Comparison of ENCODE assay signal across 8 mouse cellular contexts in the genomic region with DNA sequence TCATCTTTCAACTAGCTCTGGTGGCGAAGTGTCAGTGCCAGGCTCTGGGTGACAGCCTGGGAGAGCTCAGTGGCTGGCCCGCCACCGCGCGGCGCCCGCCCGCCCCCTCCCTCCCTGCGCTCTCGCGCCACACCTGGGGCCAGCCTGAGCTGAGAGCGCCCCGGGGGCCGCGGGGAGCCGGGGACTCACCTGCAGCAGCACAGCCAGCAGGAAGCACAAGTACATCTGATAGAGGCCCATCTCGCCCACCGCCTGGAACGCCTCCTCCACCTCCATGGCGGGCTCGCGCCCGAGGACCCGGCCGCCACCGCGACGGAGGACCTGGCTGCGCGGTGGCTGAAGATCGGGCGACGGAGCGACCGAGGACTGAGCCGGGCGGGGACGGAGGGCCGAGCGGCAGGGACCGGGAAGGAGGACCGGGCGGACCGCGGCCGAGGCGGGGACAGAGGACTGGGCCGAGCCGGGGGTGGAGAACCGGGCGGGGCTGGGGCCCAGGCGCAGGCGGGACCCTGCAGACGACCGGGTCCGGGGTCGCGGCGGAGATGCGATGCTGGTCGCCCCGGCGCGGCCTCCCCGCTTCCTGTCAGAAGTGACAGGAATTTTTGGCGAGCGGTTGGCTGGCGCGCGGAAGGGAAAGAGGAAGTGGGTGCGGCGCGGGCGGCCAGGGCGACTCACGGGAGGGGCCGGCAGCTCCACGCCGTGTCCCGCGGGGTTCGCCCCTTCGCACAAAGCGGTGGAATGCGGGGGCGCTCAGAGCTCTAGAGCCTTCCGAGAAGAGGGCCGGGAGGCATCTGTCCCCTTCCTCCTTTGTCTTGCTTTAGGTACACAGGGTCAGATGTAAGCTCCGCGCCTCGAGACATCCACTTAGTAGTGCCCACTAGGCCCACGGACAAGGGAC. TPM values are rescaled to one million over a fixed set of nuclear protein-coding genes. Genes with fewer than 3 reads are reported as not detected.
DNase-seq lines count a peak whose midpoint lies in the region; ATAC-seq lines count a peak whose summit lies in the region.

A gene (minus strand): TSS at position 611 of the 898 bp plus-strand sequence.

- ATAC-seq in frontal cortex, adult (ENCODE audit: low TSS enrichment): peak; percentile 85

- H3K4me1 ChIP-seq in hindbrain, embryonic 10.5 days (replicated peaks): peaks cover 27% of the 10 kb centered on the region

- peak within 1 kb of the TSS; percentile 84 for H3K4me3 ChIP-seq in hindbrain, embryonic 10.5 days

- H3K27me3 ChIP-seq in hindbrain, embryonic 10.5 days (ENCODE audit: insufficient read depth, poor library complexity, severe bottlenecking): peaks cover 10% of the 10 kb centered on the region

- H3K36me3 ChIP-seq in hindbrain, embryonic 10.5 days: 0 out of 2 replicates have a peak, but pooled peaks cover 7% of the 10 kb centered on the region

- WGBS in hindbrain, embryonic 10.5 days: under 1% methylated on average over 92 of the region's 92 CpGs

- H3K9me3 ChIP-seq in hindbrain, embryonic 10.5 days: no peaks in the 10 kb centered on the region

- peak within 1 kb of the TSS; percentile 97 for H3K27ac ChIP-seq in hindbrain, embryonic 10.5 days

- peak; percentile 14 for DNase-seq in ES-CJ7 (ENCODE audit: low read depth, low spot score)
- DNase-seq in cerebellum, adult 18-20 months: peak; percentile 78 to 82
- peak; percentile 72 for DNase-seq in hindbrain, embryonic 10.5 days (ENCODE audit: low spot score)
- DNase-seq in layer of hippocampus, postnatal 25 days (ENCODE audit: extremely low spot score in 1 of 2, low spot score in 1 of 2): peak; percentile 44 to 51
- DNase-seq in lung, postnatal 4 days: peak; percentile 84 to 88
- peak; percentile 81 for DNase-seq in retina, postnatal 1 day
- DNase-seq in thymus, postnatal 4 days: peak; percentile 80

RNA-seq across cellular contexts. Expression of the gene that starts here (rescaled TPM):
- 5.4 and 9.9 TPM in 2 replicates for polyA plus RNA-seq in hindbrain, embryonic 10.5 days (2016; fragmentation: Nextera tagmentation; extraction: Ambion mirVana)
- total RNA-seq in layer of hippocampus, postnatal 25 days (2021): 1 to 10 TPM; 8.6 to 9.8 TPM

Comparison
In these comparisons a context has a peak if more than half of its experiments do, and no peak if none do; other contexts are left out.
1. Peak in every context shown above with its lines: DNase-seq, ATAC-seq, H3K4me3 ChIP-seq and H3K27ac ChIP-seq.
2. DNase-seq: peak in every context shown above with its lines; median percentile 86 in lung, postnatal 4 days; 81 in retina, postnatal 1 day; 80 in cerebellum, adult 18-20 months; 80 in thymus, postnatal 4 days; 72 in hindbrain, embryonic 10.5 days; 48 in layer of hippocampus, postnatal 25 days; 14 in ES-CJ7.